Mouse (Mus musculus): ENCODE results near the gene Vangl1.

DNA sequence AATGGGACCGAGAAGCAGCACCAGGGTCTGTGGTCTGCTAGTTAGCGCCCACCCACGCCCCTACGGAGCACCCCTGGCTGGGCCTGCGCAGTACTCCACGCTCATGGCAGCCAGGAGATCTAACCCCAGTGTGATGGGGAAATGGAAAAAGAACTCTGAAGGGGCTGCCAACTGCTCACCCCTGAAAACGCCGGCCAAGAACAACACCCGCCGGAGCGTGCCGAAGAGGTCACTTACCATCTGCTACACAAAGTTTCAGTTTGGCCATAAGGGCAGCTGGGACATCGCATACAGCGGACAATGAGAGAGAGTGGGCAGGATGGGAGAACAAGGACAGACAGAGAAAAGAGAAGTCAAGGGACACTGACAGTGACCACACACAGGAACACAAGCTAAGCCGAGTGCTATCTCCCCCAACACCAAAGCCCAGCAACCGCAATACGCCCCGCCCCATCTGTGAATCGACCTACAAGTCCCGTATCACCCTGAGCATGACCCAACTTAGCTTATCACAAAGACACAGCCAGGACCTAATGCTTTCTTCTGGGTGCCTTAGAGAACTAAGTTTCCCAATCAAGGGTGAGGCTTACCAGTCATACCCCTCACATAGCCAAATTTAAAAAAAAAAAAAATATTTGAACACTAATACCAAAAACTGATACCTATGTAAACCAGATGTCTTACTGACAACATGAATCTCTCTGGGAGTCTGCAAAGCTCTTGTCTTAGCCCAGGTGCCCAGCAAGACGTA, 38.8 kb downstream of the Vangl1 start:
- TF ChIP-seq TAL1 (IDR thresholded peaks at IDR 0.05; ENCODE audit: low read length) (peak; percentile 90), GATA1 (IDR thresholded peaks at IDR 0.05; ENCODE audit: low read length) (peak; percentile 92)

Measured in erythroblast, embryonic 14.5 days (primary cell).